ENCODE assay signal across 12 mouse cellular contexts in genomic region chr4:72139475-72140120, GRCm38 (mm10).
A peak's percentile ranks its signal among the peaks of the same experiment; 100 is the strongest.
DNase-seq lines count a peak whose midpoint lies in the region; ATAC-seq and TF ChIP-seq lines count a peak whose summit lies in the region.
"Had no signal": no experiment of that assay in that cellular context is flagged by ENCODE, and none has a peak within 500 bp of the region (broad histone marks: within the 10 kb centered on the region; RNA-seq: fewer than 3 reads in every experiment).

No protein-coding gene starts in this region.

- no peak overlapping the region for H3K27ac ChIP-seq in lung, embryonic 14.5 days (ENCODE audit: low read depth)
- H3K27ac ChIP-seq in heart, postnatal 0 days (ENCODE audit: low read depth), result no peak overlapping the region
- H3K27ac ChIP-seq: embryonic facial prominence, embryonic 13.5 days; kidney, postnatal 0 days had no signal

- no peak overlapping the region for H3K9ac ChIP-seq in lung, embryonic 14.5 days
- H3K9ac ChIP-seq in heart, postnatal 0 days (replicated peaks; ENCODE audit: low read depth, low read length), result no peak overlapping the region
- H3K9ac ChIP-seq: embryonic facial prominence, embryonic 13.5 days had no signal

- no peak for TF ChIP-seq EP300 in heart, postnatal 0 days (IDR thresholded peaks at IDR 0.05; ENCODE audit: low read depth)

- peaks cover 56% of the 10 kb centered on the region for H3K36me3 ChIP-seq in lung, embryonic 14.5 days (ENCODE audit: insufficient read depth)
- H3K36me3 ChIP-seq in heart, postnatal 0 days (replicated peaks; ENCODE audit: control insufficient read depth, insufficient read depth, low read length), result peaks cover 8% of the 10 kb centered on the region; the same call in 1 of the 2 replicates

- no peak overlapping the region for H3K4me3 ChIP-seq in lung, embryonic 14.5 days (ENCODE audit: low read depth, low read length)
- no peak overlapping the region for H3K4me3 ChIP-seq in lung, adult 2 months (replicated peaks; ENCODE audit: extremely low read depth, low read depth, low read length)
- no peak overlapping the region for H3K4me3 ChIP-seq in heart, postnatal 0 days (ENCODE audit: low read depth, low read length)
- H3K4me3 ChIP-seq: embryonic facial prominence, embryonic 13.5 days; megakaryocyte, embryonic 14.5 days had no signal

- no peaks in the 10 kb centered on the region for H3K4me1 ChIP-seq in lung, embryonic 14.5 days (ENCODE audit: insufficient read depth)
- no peaks in the 10 kb centered on the region for H3K4me1 ChIP-seq in lung, adult 2 months (ENCODE audit: control insufficient read depth, insufficient read depth, low read length)
- H3K4me1 ChIP-seq in heart, postnatal 0 days (ENCODE audit: control insufficient read depth, insufficient read depth), result peaks cover 10% of the 10 kb centered on the region; the same call in 1 of the 2 replicates
- H3K4me1 ChIP-seq: embryonic facial prominence, embryonic 13.5 days had no signal

- peak; percentile 11 to 25 for DNase-seq in cerebellum, postnatal 25 days
- DNase-seq in lung, embryonic 14.5 days, result peak; percentile 51
- no peak for DNase-seq in lung, adult 2 months
- no peak for DNase-seq in heart, postnatal 0 days (ENCODE audit: low spot score)
- peak; percentile 21 for DNase-seq in right cerebral cortex, postnatal 14 days
- DNase-seq in testis, postnatal 14 days (ENCODE audit: low spot score), result no peak
- DNase-seq in spleen, postnatal 14 days (ENCODE audit: low spot score in 2 of 2), result no peak
- DNase-seq: adrenal gland, postnatal 25 days had no signal

- WGBS in lung, embryonic 14.5 days, result 52% methylated on average over 11 of the region's 11 CpGs
- 63% methylated on average over 11 of the region's 11 CpGs for WGBS in lung, adult 2 months
- 47% methylated on average over 11 of the region's 11 CpGs for WGBS in heart, postnatal 0 days

- no peak overlapping the region for H3K4me2 ChIP-seq in lung, embryonic 14.5 days
- H3K4me2 ChIP-seq in heart, postnatal 0 days (ENCODE audit: low read depth, low read length), result no peak overlapping the region
- H3K4me2 ChIP-seq: embryonic facial prominence, embryonic 13.5 days had no signal

- TF ChIP-seq CTCF in lung, embryonic 14.5 days (IDR thresholded peaks at IDR 0.05; ENCODE audit: low read depth), result no peak
- TF ChIP-seq CTCF in lung, adult 2 months (IDR thresholded peaks at IDR 0.05; ENCODE audit: insufficient read depth, low read length), result no peak
- TF ChIP-seq CTCF in heart, postnatal 0 days (IDR thresholded peaks at IDR 0.05; ENCODE audit: low read depth), result no peak

- no peak for TF ChIP-seq POLR2A in lung, adult 2 months (IDR thresholded peaks at IDR 0.05; ENCODE audit: borderline replicate concordance, extremely low read depth, low read depth, low read length)

- H3K27me3 ChIP-seq in lung, embryonic 14.5 days (ENCODE audit: insufficient read depth, low read length), result no peaks in the 10 kb centered on the region
- no peaks in the 10 kb centered on the region for H3K27me3 ChIP-seq in heart, postnatal 0 days (ENCODE audit: control insufficient read depth, insufficient read depth, low read length)
- H3K27me3 ChIP-seq: embryonic facial prominence, embryonic 13.5 days; megakaryocyte, embryonic 14.5 days had no signal

- no peak for ATAC-seq in cerebellum, adult (ENCODE audit: insufficient number of reproducible peaks, low FRiP score, low TSS enrichment)
- peak; percentile 79 for ATAC-seq in lung, embryonic 14.5 days (ENCODE audit: insufficient read depth)
- peak; percentile 30; the same call in 1 of the 2 replicates for ATAC-seq in heart, postnatal 0 days (ENCODE audit: insufficient read depth, low read depth)

- H3K9me3 ChIP-seq in lung, embryonic 14.5 days (ENCODE audit: low read depth, low read length), result no peaks in the 10 kb centered on the region
- H3K9me3 ChIP-seq in heart, postnatal 0 days (replicated peaks; ENCODE audit: control insufficient read depth, low read length), result no peaks in the 10 kb centered on the region
- H3K9me3 ChIP-seq: embryonic facial prominence, embryonic 13.5 days; megakaryocyte, embryonic 14.5 days had no signal

Comparison
In these comparisons a context has a peak if more than half of its experiments do, and no peak if none do; other contexts are left out.
1. DNase-seq: peak in cerebellum, postnatal 25 days (2 of 2), lung, embryonic 14.5 days (single experiment) and right cerebral cortex, postnatal 14 days (single experiment); none in lung, adult 2 months (single experiment), heart, postnatal 0 days (single experiment), testis, postnatal 14 days (single experiment) and spleen, postnatal 14 days (0 of 2).